Mouse (Mus musculus) ES-Bruce4 (cell line): ENCODE data around the gene Mpc1. TPM values are rescaled to one million over a fixed set of nuclear protein-coding genes. Genes with fewer than 3 reads are reported as not detected.

Source experiments
- H3K27ac ChIP-seq: 2 replicates; pipeline ENCODE4 v1.5.1; 2012; ENCODE audit warnings: low read length, inconsistent platforms; ENCODE audit not compliant: insufficient read depth
- H3K27me3 ChIP-seq: 2 replicates; pipeline ENCODE4 v1.6.1; 2012; ENCODE audit warnings: mild to moderate bottlenecking, low read length, inconsistent platforms; ENCODE audit not compliant: control insufficient read depth, poor library complexity, insufficient read depth, severe bottlenecking
- H3K36me3 ChIP-seq: 2 replicates; pipeline ENCODE4 v1.6.1; 2012; ENCODE audit warnings: inconsistent platforms, mild to moderate bottlenecking, low read length, moderate library complexity; ENCODE audit not compliant: control insufficient read depth, poor library complexity, insufficient read depth, severe bottlenecking
- H3K4me1 ChIP-seq: one replicate; pipeline ENCODE4 v1.8.1; 2011; ENCODE audit warnings: low read length; ENCODE audit not compliant: control insufficient read depth, insufficient read depth
- H3K4me3 ChIP-seq: 2 replicates; pipeline ENCODE4 v1.5.1; 2011; ENCODE audit warnings: low read depth, mild to moderate bottlenecking, low read length
- H3K9ac ChIP-seq: 2 replicates; pipeline ENCODE4 v1.6.1; 2012; ENCODE audit warnings: low read depth, mild to moderate bottlenecking, inconsistent platforms; ENCODE audit not compliant: poor library complexity, severe bottlenecking
- H3K9me3 ChIP-seq: replicated peaks from 2 replicates; pipeline ENCODE4 v1.6.1; 2012; ENCODE audit warnings: mild to moderate bottlenecking, low read length, inconsistent platforms; ENCODE audit not compliant: control insufficient read depth, poor library complexity, insufficient read depth, severe bottlenecking
- CTCF ChIP-seq: IDR thresholded peaks from one replicate; pipeline ENCODE4 v1.8.1; 2011; ENCODE audit warnings: low read depth, low read length
- EP300 ChIP-seq: IDR thresholded peaks from 2 replicates; pipeline ENCODE4 v1.6.1; 2011; ENCODE audit warnings: low read depth, low read length; ENCODE audit not compliant: insufficient read depth
- POLR2A ChIP-seq: IDR thresholded peaks from one replicate; pipeline ENCODE4 v1.8.1; 2011; ENCODE audit warnings: low read length; ENCODE audit not compliant: insufficient read depth
- polyA plus RNA-seq: library from polyadenylated mRNA; stranded (reverse); fragments of >200 nt; gene quantifications from 2 replicates; pipeline ENCODE4 v1.2.4, GENCODE M21; 2011; ENCODE audit warnings: low read depth; ENCODE audit not compliant: missing spikeins, insufficient read depth, insufficient read length

The Mpc1 gene
- polyA plus RNA-seq, 1 experiment = 10.3 TPM

GRCm38 (mm10) chr17:8240517-8240916, 42.2 kb upstream of the Mpc1 start:
- TF ChIP-seq POLR2A (no peak), EP300 (no peak), CTCF (no peak)
- Histone ChIP-seq H3K27ac (no peak overlapping the region), H3K9me3 (no peaks in the 10 kb centered on the region), H3K9ac (no peak overlapping the region), H3K4me1 (peaks cover 9% of the 10 kb centered on the region), H3K4me3 (no peak overlapping the region), H3K36me3 (no peaks in the 10 kb centered on the region), H3K27me3 (no peaks in the 10 kb centered on the region)

GRCm38 (mm10) chr17:8241645-8242044, 41.1 kb upstream of the Mpc1 start:
- Histone ChIP-seq H3K9me3 (no peaks in the 10 kb centered on the region), H3K4me3 (no peak overlapping the region), H3K4me1 (peaks cover 9% of the 10 kb centered on the region), H3K27me3 (no peaks in the 10 kb centered on the region), H3K27ac (no peak overlapping the region), H3K9ac (no peak overlapping the region), H3K36me3 (no peaks in the 10 kb centered on the region)
- TF ChIP-seq POLR2A (no peak), CTCF (no peak), EP300 (no peak)

GRCm38 (mm10) chr17:8242186-8242585, 40.5 kb upstream of the Mpc1 start:
- no peak overlapping the region for H3K4me3 ChIP-seq
- peaks cover 9% of the 10 kb centered on the region for H3K4me1 ChIP-seq
- no peaks in the 10 kb centered on the region for H3K9me3 ChIP-seq
- H3K36me3 ChIP-seq = no peaks in the 10 kb centered on the region
- H3K27ac ChIP-seq = no peak overlapping the region
- H3K9ac ChIP-seq = no peak overlapping the region
- TF ChIP-seq POLR2A = no peak
- TF ChIP-seq CTCF = no peak
- TF ChIP-seq EP300 = no peak
- no peaks in the 10 kb centered on the region for H3K27me3 ChIP-seq

GRCm38 (mm10) chr17:8244124-8244523, 38.6 kb upstream of the Mpc1 start:
- no peak overlapping the region for H3K9ac ChIP-seq
- H3K9me3 ChIP-seq = no peaks in the 10 kb centered on the region
- H3K4me3 ChIP-seq = no peak overlapping the region
- no peaks in the 10 kb centered on the region for H3K36me3 ChIP-seq
- no peak for TF ChIP-seq POLR2A
- no peak for TF ChIP-seq CTCF
- TF ChIP-seq EP300 = no peak
- no peak overlapping the region for H3K27ac ChIP-seq
- no peaks in the 10 kb centered on the region for H3K27me3 ChIP-seq
- peaks cover 8% of the 10 kb centered on the region for H3K4me1 ChIP-seq

GRCm38 (mm10) chr17:8246102-8246754, 36.5 kb upstream of the Mpc1 start:
- Histone ChIP-seq H3K9ac (no peak overlapping the region), H3K27ac (no peak overlapping the region), H3K4me3 (no peak overlapping the region), H3K9me3 (no peaks in the 10 kb centered on the region), H3K36me3 (no peaks in the 10 kb centered on the region), H3K4me1 (peaks cover 2% of the 10 kb centered on the region), H3K27me3 (no peaks in the 10 kb centered on the region)
- TF ChIP-seq EP300 = no peak
- TF ChIP-seq POLR2A = no peak
- TF ChIP-seq CTCF = no peak

- no peak overlapping the region for H3K9ac ChIP-seq
These were observed 31.0 kb upstream of the Mpc1 start for GRCm38 (mm10) chr17:8251704-8252103.

More at GRCm38 (mm10) chr17:8251704-8252103, 31.0 kb upstream of the Mpc1 start:
- H3K4me3 ChIP-seq = no peak overlapping the region
- TF ChIP-seq POLR2A = no peak
- TF ChIP-seq CTCF = no peak
- no peak for TF ChIP-seq EP300
- H3K27me3 ChIP-seq = no peaks in the 10 kb centered on the region
- no peaks in the 10 kb centered on the region for H3K9me3 ChIP-seq
- no peaks in the 10 kb centered on the region for H3K4me1 ChIP-seq
- no peaks in the 10 kb centered on the region for H3K36me3 ChIP-seq
- no peak overlapping the region for H3K27ac ChIP-seq
